Mouse (Mus musculus): ENCODE results near the gene Zfp169. TPM values are rescaled to one million over a fixed set of nuclear protein-coding genes. Genes with fewer than 3 reads are reported as not detected.

The Zfp169 gene
- total RNA-seq, 2 experiments from 2014 or later, result 5.1 to 6.7 TPM

Small RNA genes lying within 50 kb of the gene (microRNA-seq; reads per million reads assigned to microRNA genes)
- 0 reads per million in 2 experiments for gene Gm24111
- 602 to 734 reads per million in 2 experiments for gene Mirlet7a-1
- 37,813 to 52,318 reads per million in 2 experiments for gene Mirlet7d
- gene Mirlet7f-1, result 0 reads per million in 2 experiments

Other genes starting within 250 kb of the Zfp169 start
- not detected for gene A830005F24Rik, start 119 bp upstream of the Zfp169 start, total RNA-seq (2021)
- gene Ptpdc1, start 112.2 kb upstream of the Zfp169 start, total RNA-seq (2021), result 1 to 10 TPM; 8.4 TPM
- gene Barx1, start 149.5 kb upstream of the Zfp169 start, total RNA-seq (2021), result not detected

All from heart, postnatal 10 days (tissue).